Mouse (Mus musculus) CD4-positive helper T cell, adult 2 months (primary cell): ENCODE measurements around the gene Hrasls5.
A peak's percentile ranks its signal among the peaks of the same experiment; 100 is the strongest.

Experiments used
- DNase-seq: peaks from one replicate; pipeline ENCODE4 v3.0.0-alpha.2; 2012; ENCODE audit warnings: low read depth, missing footprints, low spot score

Hrasls5 gene

DNA sequence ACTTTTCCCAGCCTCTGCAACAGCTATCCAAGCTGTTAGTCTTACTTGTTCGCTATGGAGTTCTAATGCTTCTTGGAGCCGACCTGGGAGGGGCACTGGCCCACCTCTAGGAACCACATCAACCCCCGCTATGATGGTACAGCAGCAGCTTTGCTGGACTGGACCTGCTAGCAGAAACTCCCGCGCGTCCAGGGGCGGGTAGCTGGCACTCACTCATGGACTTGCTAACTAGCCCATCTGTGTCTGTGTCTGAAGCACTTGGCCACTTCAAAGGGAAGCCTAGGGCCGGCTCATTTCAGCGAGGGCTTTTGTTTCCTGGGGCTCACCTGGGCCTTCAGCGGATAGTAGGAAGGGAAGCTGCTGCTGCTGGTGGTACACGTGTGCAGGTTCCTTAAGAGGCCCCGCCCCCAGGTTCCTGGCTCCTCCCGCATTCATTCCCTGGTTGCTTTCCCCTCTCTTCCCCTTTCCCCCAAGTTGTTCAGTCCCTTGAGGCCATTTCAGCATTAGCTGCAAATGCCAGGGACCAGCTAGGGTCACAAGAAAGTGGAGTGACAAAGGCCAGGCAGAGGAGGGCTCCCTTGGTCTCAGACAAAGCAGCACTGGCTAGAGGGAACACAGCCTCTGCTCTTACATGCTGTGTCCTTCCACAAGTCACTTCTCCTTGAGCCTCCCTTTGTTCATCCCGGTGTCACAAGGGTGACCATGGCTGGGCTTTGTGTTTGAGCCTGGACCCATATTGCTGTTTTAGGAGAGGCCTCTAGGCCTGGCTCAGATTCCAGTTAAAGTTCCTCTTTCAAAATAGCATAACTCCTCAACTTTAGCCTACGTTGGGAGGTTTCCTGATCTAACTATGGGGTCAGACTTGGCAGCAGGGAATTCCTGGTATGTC is 5.3 kb upstream of the Hrasls5 start, which contains the start of gene Lgals12:
Lgals12 (minus strand) TSS at position 393 of the 889 bp plus-strand sequence.
- no peak for DNase-seq

DNA sequence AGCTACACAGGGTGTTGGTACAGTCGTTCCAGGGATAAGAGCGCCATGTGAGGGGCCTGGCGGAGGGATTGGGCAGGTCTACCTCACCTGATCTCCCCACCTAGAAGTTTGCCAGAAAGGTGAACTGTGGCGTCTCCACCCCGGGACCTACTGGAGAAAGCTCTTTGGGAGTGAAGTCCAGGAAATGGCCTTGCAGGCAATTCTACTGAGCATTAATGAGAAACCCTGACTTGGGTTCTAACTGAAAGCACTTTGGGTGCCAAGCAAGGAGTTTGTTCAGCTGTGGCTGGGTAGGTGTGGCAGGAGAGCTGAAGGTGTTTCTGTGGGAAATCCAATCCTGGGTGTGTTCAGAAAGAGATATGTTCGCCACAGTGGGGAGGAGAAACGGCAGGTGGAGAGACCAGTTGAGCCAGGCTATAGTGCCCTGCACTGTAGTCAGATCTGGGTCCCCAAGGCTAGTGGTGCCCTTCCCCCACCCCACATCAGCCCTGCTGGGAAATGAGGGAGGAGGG is 4.6 kb upstream of the Hrasls5 start:
- DNase-seq, result no peak

DNA sequence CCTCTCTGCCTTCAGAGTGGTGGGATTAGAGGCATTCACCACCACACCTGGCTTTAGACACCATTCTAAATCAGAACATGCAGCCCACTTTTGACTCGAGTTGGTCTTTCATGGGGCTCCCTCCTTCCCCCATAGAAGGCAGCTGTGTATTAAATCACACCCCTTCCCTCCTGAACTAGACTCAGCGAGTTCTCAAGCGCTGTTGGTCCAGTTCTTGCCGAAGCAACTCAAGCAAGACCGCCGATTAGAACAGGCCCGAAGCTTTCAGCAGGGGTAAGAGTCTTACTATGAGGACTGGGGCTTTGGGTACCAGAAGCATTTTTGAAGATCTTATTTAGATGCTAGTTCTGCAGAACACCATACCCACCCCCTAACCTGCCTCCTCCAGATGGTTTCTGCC is 810 bp downstream of the Hrasls5 start:
- DNase-seq, result no peak

DNA sequence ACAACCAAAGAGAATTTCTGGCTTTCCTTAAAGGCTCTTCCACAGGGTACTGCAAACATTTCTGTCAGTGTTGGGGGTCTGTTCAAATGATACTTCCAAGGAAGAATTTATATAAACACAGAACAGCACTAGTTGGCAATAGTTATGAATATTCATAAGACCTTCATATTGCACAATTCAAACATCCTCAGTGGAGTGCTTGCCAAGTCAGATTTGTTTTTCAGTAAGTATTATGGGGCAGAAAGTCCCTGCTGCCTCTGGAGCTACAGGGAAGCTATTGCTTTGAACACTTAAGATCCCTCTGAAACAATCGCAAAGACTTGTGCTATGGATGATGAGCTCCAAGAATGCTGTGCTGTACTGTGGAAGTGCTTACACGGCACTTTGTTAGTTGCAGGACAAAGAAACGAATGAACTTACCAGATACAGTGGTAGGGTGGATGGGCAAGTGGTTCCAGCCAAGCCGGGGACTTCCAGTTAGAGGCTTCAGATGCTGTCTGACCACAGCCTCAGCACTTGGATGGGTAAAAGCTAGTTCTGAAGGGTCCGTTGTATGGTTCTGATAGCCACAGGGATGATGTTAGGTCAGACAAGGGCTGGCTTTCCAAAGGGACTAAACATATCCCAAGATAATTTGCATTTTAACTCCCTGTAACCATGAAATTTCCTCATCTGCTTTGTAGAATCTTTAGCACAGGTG is 4.0 kb downstream of the Hrasls5 start:
- no peak for DNase-seq

DNA sequence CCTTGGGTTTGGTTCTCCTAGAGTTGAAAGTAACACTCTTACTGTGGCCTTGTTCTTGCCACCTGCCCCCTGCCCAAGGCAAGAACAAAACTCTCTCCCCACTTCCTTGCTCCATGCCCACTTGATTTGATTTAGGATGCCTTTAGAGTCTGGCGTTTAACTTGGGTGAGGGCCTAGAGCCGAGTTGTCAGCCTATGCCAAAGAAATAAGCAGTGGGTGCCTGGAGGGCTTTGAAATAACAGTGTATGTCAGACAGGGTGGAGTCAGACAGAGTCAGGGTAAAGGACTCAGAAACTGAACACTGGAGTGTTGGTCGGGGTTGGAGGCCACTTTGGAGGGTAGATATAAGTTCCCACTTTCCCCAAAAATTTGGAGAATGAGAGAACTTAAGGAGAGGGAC is 4.7 kb downstream of the Hrasls5 start:
- no peak for DNase-seq

DNA sequence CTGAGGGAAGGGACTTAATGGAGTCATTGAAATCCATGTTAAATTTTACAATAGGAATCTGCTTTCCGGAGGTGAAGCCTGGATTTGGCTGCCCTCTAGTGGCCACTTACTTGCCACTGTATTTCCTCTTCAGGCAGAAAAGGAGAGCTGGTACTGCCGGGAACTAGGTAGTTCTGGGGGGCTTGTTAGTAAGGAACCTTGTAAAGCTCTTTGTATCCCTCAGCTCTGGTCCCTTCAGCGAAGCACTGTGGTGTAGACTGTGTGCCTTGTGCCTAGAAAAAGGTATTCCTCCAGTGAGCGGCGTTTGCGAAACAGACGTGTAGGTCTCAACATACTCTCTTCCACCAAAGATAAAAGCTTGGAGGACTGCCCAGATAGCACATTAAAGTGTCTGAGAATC is 5.4 kb downstream of the Hrasls5 start:
- DNase-seq, result peak; percentile 39

DNA sequence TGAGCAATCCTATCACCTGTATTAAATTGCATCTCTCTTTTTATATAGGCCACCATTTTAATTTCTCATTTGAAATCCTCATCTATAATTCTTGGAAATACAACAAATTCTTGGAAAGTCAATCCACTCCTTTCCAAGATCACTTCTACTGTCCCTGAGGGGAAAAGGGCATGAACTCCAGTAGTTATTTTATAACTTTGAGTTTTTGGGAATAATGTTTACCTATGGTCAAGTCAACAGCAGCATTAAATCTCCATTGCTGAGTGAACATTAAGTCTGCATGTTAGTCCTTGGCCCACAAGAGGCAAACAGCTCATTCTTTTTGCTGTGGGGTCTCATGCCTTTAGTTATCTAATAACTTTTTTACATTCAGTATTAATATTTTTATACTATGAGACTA is 20.7 kb downstream of the Hrasls5 start:
- DNase-seq, result no peak

DNA sequence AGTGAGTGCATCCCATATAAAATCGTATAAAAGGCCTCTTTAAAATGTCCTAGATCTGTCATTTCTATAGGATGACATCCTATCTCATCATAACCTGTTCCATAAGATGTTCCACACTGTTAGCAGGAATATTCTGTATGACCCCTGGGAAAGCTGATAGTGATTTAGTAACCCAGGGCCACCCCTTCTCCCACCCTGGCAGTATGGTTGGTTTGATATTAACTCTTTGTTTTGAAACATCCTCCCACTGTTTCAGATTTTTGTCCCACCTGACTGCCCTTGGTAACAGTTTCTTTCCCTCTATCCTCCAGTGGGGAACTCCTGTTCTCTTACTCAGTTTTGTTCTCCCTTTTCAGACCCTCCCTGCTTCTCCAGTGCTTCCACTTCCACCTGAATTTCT is 21.4 kb downstream of the Hrasls5 start:
- no peak for DNase-seq

DNA sequence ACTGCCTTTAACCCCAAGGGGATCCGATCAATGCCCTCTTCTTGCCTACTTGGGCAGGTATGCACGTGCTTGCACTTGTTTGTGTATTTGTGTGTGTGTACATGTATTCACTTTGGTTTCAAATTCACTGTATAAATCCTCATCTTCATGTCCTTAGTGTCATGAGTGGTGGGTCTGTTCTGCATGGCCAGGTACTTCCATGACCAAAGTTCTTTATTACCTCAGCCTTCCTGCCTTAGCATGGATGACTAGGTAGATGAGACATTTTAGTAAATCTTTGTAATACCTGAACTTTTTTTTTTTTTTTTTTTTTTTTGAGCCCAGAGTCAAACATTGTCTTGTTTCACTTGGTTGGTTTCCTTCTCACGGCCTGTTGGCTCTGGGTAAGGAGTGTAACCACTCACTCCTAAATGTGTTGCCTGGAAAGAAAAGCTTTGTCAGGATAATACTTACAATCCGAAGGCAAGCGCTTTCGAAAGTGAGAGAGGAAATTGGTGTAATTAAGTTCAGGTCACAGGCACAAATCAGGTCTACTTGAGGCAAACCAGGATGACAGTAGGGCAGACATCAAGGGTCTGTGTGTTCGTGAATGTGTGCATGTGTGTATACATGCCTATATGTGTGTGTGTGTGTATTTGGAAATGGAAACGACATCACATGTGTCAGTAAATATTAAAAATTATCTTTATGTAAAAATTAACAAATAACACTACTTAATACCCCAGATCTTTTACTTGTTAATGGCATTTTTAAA is 36.7 kb downstream of the Hrasls5 start:
- DNase-seq, result no peak

DNA sequence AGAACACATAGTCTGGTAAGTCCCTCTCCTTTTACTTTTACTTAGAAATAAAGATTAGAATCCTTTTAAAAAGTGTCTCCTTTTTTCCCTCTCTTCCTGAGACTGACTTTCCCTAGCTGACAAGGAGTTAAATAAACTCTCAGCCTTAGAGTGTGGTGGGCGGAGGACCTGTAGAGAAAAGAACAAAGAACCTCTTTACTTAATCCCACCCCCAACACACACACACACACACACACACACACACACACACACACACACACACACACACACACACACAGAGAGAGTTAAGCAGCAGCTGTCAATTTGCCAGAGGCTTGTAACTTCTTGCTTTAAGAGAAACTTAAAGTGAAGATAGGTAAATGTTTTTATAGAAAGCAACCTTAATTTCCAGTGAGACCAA is 59.7 kb downstream of the Hrasls5 start:
- DNase-seq, result no peak

DNA sequence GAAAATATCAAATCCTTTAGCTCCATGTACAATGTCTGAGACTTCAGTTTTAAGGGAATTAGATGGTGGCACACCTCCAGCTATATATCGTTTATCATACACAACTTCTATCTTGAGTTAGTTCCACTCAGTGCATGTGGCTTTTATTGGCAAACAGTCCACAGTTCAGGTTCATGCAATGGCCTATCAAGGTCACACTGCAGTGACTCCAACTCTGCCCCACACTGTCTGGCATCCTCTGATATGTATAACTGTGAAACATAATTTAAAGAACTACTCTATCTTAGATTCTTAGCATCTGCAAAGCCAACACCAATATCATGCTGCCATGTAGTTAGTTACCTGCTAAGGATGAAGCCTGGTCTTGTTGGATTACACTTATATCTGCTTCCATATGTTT is 75.6 kb downstream of the Hrasls5 start:
- no peak for DNase-seq
